Mouse (Mus musculus) neural tube, embryonic 15.5 days (tissue): ENCODE data around the gene Tmem179b. TPM values are rescaled to one million over a fixed set of nuclear protein-coding genes. Genes with fewer than 3 reads are reported as not detected.

Source experiments
- ATAC-seq: fragments of 200-750 bp; cut with Nextera tagmentation; 2 replicates; pipeline ENCODE4 v1.8.0; 2017; ENCODE audit warnings: mild to moderate bottlenecking, moderate TSS enrichment, moderate library complexity; ENCODE audit not compliant: low FRiP score
- H3K27ac ChIP-seq: fragments of 300-500 bp; sonication (generic); replicated peaks from 2 replicates; pipeline ENCODE4 v1.5.1; 2015; ENCODE audit warnings: mild to moderate bottlenecking, inconsistent platforms
- H3K27me3 ChIP-seq: fragments of 300-500 bp; sonication (generic); replicated peaks from 2 replicates; pipeline ENCODE4 v1.6.1; 2015; ENCODE audit warnings: inconsistent platforms
- H3K36me3 ChIP-seq: fragments of 300-500 bp; sonication (generic); 2 replicates; pipeline ENCODE4 v1.6.1; 2015; ENCODE audit warnings: inconsistent platforms
- H3K4me1 ChIP-seq: fragments of 300-500 bp; sonication (generic); 2 replicates; pipeline ENCODE4 v1.6.1; 2015; ENCODE audit warnings: inconsistent platforms
- H3K4me2 ChIP-seq: fragments of 300-500 bp; sonication (generic); 2 replicates; pipeline ENCODE4 v1.6.1; 2015; ENCODE audit warnings: inconsistent platforms, mild to moderate bottlenecking, moderate library complexity
- H3K4me3 ChIP-seq: fragments of 300-500 bp; sonication (generic); replicated peaks from 2 replicates; pipeline ENCODE4 v1.5.1; 2015; ENCODE audit warnings: mild to moderate bottlenecking, inconsistent platforms
- H3K9ac ChIP-seq: fragments of 300-500 bp; sonication (generic); replicated peaks from 2 replicates; pipeline ENCODE4 v1.6.1; 2015; ENCODE audit warnings: mild to moderate bottlenecking, inconsistent platforms
- H3K9me3 ChIP-seq: fragments of 300-500 bp; sonication (generic); replicated peaks from 2 replicates; pipeline ENCODE4 v1.6.1; 2016; ENCODE audit warnings: inconsistent platforms
- WGBS: fragments of 180-500 bp; shearing (Covaris S2); methylation state at CpG from one replicate; pipeline ENCODE4 v1.1.7; 2015; ENCODE audit warnings: mixed read lengths; 5-methylcytosine and 5-hydroxymethylcytosine counted together
- polyA plus RNA-seq: library from polyadenylated mRNA; unstranded; fragments of >200 nt; fragmentation: Nextera tagmentation; extraction: Ambion mirVana; gene quantifications from 2 replicates; pipeline ENCODE4 v1.2.1, GENCODE M21; 2015

The Tmem179b gene
- polyA plus RNA-seq, 1 experiment from 2014 or later: 28.2 TPM

- H3K27me3 ChIP-seq: no peaks in the 10 kb centered on the region
- no peaks in the 10 kb centered on the region for H3K9me3 ChIP-seq
- WGBS: 61% methylated on average over 6 of the region's 6 CpGs
- peaks cover 46% of the 10 kb centered on the region for H3K4me1 ChIP-seq
- H3K27ac ChIP-seq: peak overlapping the region; percentile 100
- no peak for ATAC-seq
- peak overlapping the region; percentile 91; the same call in 1 of the 2 replicates for H3K9ac ChIP-seq
- H3K4me3 ChIP-seq: peak overlapping the region; percentile 74
- peaks cover 36% of the 10 kb centered on the region for H3K36me3 ChIP-seq
- H3K4me2 ChIP-seq: peak overlapping the region; percentile 84
Measured at GRCm38 (mm10) chr19:8773409-8773808, 858 bp downstream of the Tmem179b start.

- no peaks in the 10 kb centered on the region for H3K9me3 ChIP-seq
- H3K27ac ChIP-seq: no peak overlapping the region
- 91% methylated on average over 5 of the region's 5 CpGs for WGBS
- no peak for ATAC-seq
- H3K4me2 ChIP-seq: peak overlapping the region; percentile 84
- H3K27me3 ChIP-seq: no peaks in the 10 kb centered on the region
- peak overlapping the region; percentile 91; the same call in 1 of the 2 replicates for H3K9ac ChIP-seq
- peaks cover 36% of the 10 kb centered on the region for H3K36me3 ChIP-seq
- peaks cover 46% of the 10 kb centered on the region for H3K4me1 ChIP-seq
- peak overlapping the region; percentile 74 for H3K4me3 ChIP-seq
Measured at GRCm38 (mm10) chr19:8772996-8773395, 1.3 kb downstream of the Tmem179b start.

- H3K4me3 ChIP-seq: peak within 1 kb of the TSS; percentile 75
- H3K4me1 ChIP-seq: peaks cover 38% of the 10 kb centered on the region
- H3K9ac ChIP-seq: peak within 1 kb of the TSS; percentile 90
- no peaks in the 10 kb centered on the region for H3K27me3 ChIP-seq
- H3K27ac ChIP-seq: peak within 1 kb of the TSS; percentile 90
- WGBS: 20% methylated on average over 29 of the region's 29 CpGs
- peak within 1 kb of the TSS; percentile 71 for H3K4me2 ChIP-seq
- ATAC-seq: peak; percentile 43; the same call in 1 of the 2 replicates
- peaks cover 57% of the 10 kb centered on the region for H3K36me3 ChIP-seq
- no peaks in the 10 kb centered on the region for H3K9me3 ChIP-seq
Measured at GRCm38 (mm10) chr19:8770567-8771270, 3.5 kb downstream of the Tmem179b start, which contains the start of gene Tmem223. TSS of gene Tmem223 (plus strand) at chr19:8770996.

GRCm38 (mm10) chr19:8765562-8765961, 8.7 kb downstream of the Tmem179b start:
- Histone ChIP-seq H3K4me2 (no peak overlapping the region), H3K9me3 (no peaks in the 10 kb centered on the region), H3K36me3 (peaks cover 83% of the 10 kb centered on the region), H3K4me1 (peaks cover 4% of the 10 kb centered on the region), H3K9ac (no peak overlapping the region), H3K4me3 (no peak overlapping the region), H3K27ac (no peak overlapping the region), H3K27me3 (no peaks in the 10 kb centered on the region)
- 97% methylated on average over 9 of the region's 9 CpGs for WGBS
- ATAC-seq: no peak

GRCm38 (mm10) chr19:8763276-8763675, 11.0 kb downstream of the Tmem179b start:
- 95% methylated on average over 4 of the region's 4 CpGs for WGBS
- H3K4me2 ChIP-seq: no peak overlapping the region
- no peak for ATAC-seq
- H3K9me3 ChIP-seq: no peaks in the 10 kb centered on the region
- H3K27ac ChIP-seq: no peak overlapping the region
- no peak overlapping the region for H3K4me3 ChIP-seq
- H3K4me1 ChIP-seq: peaks cover 9% of the 10 kb centered on the region
- H3K27me3 ChIP-seq: no peaks in the 10 kb centered on the region
- H3K9ac ChIP-seq: no peak overlapping the region
- peaks cover 63% of the 10 kb centered on the region for H3K36me3 ChIP-seq

- no peaks in the 10 kb centered on the region for H3K9me3 ChIP-seq
Measured at GRCm38 (mm10) chr19:8760757-8761156, 13.5 kb downstream of the Tmem179b start.

GRCm38 (mm10) chr19:8758899-8759298, 15.4 kb downstream of the Tmem179b start:
- Histone ChIP-seq H3K4me3 (no peak overlapping the region), H3K9ac (no peak overlapping the region), H3K4me1 (peaks cover 34% of the 10 kb centered on the region), H3K36me3 (peaks cover 34% of the 10 kb centered on the region), H3K27me3 (no peaks in the 10 kb centered on the region), H3K9me3 (no peaks in the 10 kb centered on the region), H3K4me2 (peak overlapping the region; percentile 75), H3K27ac (no peak overlapping the region)
- 88% methylated on average over 2 of the region's 2 CpGs for WGBS
- ATAC-seq: no peak

More at GRCm38 (mm10) chr19:8760757-8761156, 13.5 kb downstream of the Tmem179b start:
- no peak overlapping the region for H3K27ac ChIP-seq
- no peak for ATAC-seq
- WGBS: 85% methylated on average over 2 of the region's 2 CpGs
- no peak overlapping the region for H3K9ac ChIP-seq
- no peaks in the 10 kb centered on the region for H3K27me3 ChIP-seq
- H3K4me3 ChIP-seq: no peak overlapping the region
- peaks cover 23% of the 10 kb centered on the region for H3K4me1 ChIP-seq
- no peak overlapping the region for H3K4me2 ChIP-seq
- peaks cover 38% of the 10 kb centered on the region for H3K36me3 ChIP-seq

GRCm38 (mm10) chr19:8757471-8757998, 16.7 kb downstream of the Tmem179b start:
- ATAC-seq: 0 out of 2 replicates have a peak, but pooled peaks have one; percentile 7
- Histone ChIP-seq H3K4me1 (peaks cover 34% of the 10 kb centered on the region), H3K36me3 (peaks cover 29% of the 10 kb centered on the region), H3K27ac (peak overlapping the region; percentile 89), H3K27me3 (no peaks in the 10 kb centered on the region), H3K4me2 (peak overlapping the region; percentile 75), H3K9ac (peak overlapping the region; percentile 98), H3K4me3 (peak overlapping the region; percentile 99), H3K9me3 (no peaks in the 10 kb centered on the region)
- 5% methylated on average over 14 of the region's 14 CpGs for WGBS

GRCm38 (mm10) chr19:8756635-8757387, 17.5 kb downstream of the Tmem179b start, which contains the start of gene Nxf1:
TSS of gene Nxf1 (plus strand) at chr19:8757073.
- H3K27me3 ChIP-seq: no peaks in the 10 kb centered on the region
- under 1% methylated on average over 74 of the region's 75 CpGs for WGBS

GRCm38 (mm10) chr19:8755652-8756051, 18.6 kb downstream of the Tmem179b start:
- H3K9ac ChIP-seq: no peak overlapping the region
- H3K27me3 ChIP-seq: no peaks in the 10 kb centered on the region
- H3K4me2 ChIP-seq: peak overlapping the region; percentile 75
- peaks cover 34% of the 10 kb centered on the region for H3K4me1 ChIP-seq
- no peak for ATAC-seq
- H3K36me3 ChIP-seq: peaks cover 40% of the 10 kb centered on the region
- no peaks in the 10 kb centered on the region for H3K9me3 ChIP-seq
- peak overlapping the region; percentile 99; the same call in 1 of the 2 replicates for H3K4me3 ChIP-seq
- H3K27ac ChIP-seq: no peak overlapping the region
- WGBS: 81% methylated on average over 3 of the region's 3 CpGs

More at GRCm38 (mm10) chr19:8756635-8757387, 17.5 kb downstream of the Tmem179b start, which contains the start of gene Nxf1:
- Histone ChIP-seq H3K4me2 (peak within 1 kb of the TSS; percentile 75), H3K27ac (peak within 1 kb of the TSS; percentile 89), H3K4me3 (peak within 1 kb of the TSS; percentile 99), H3K9ac (peak within 1 kb of the TSS; percentile 98), H3K4me1 (peaks cover 34% of the 10 kb centered on the region), H3K36me3 (peaks cover 30% of the 10 kb centered on the region), H3K9me3 (no peaks in the 10 kb centered on the region)
- peak; percentile 97 for ATAC-seq

GRCm38 (mm10) chr19:8747368-8747767, 26.9 kb downstream of the Tmem179b start:
- Histone ChIP-seq H3K27ac (no peak overlapping the region), H3K4me2 (no peak overlapping the region), H3K27me3 (no peaks in the 10 kb centered on the region), H3K4me3 (no peak overlapping the region), H3K4me1 (peaks cover 14% of the 10 kb centered on the region), H3K9me3 (no peaks in the 10 kb centered on the region), H3K9ac (no peak overlapping the region), H3K36me3 (peaks cover 84% of the 10 kb centered on the region)
- no peak for ATAC-seq
- 77% methylated on average over 2 of the region's 2 CpGs for WGBS
